Mouse (Mus musculus): Measurements from ENCODE around the gene Elp4.

The Elp4 gene

DNA sequence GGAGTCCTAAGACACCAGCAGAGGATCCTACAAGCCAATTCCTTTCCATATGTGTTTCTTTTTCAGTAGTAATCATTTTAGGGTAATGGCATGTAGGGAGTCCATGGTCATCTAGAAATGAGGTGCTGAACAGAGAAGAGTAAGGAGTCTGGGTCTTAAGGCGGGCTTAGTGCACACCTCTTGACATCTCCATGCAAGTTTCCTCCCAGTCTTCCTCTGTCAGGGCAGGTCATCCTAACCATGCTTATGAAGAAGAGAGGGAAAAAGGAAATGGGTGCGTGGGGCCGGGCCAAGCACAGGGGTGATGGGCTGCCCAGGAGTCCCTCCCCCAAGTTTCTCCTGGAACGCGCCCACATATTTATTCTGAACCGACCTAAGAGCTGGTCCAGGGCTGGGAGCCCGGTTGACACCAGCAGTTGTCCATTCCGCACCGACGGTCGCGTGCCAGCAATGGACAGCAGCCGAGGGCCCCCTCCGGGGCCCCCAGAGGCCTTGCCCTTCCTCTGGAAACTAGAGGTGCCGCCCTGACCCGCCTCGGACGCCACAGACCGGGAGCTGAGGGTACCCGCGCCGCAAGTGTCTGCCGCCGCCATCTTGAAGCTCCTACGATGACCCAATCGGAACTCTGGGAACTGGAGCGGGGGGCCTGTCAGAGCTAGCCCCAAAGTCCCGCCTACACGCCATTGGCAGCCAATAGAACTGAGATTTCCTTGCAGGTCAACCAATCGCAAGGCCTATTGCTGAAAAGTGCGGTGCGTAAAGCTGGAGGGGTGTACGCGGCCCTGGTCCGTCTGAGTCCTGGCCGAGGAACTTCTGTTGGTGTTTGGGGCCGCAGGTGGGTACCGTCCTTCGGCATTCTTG lies at the start of gene Elp4, which contains the start of gene Immp1l:
Gene Elp4 (minus strand): TSS at position 669 of the 861 bp plus-strand sequence.
Gene Immp1l (plus strand): TSS at position 743 of the 861 bp plus-strand sequence.
- peak; percentile 96 for DNase-seq

DNA sequence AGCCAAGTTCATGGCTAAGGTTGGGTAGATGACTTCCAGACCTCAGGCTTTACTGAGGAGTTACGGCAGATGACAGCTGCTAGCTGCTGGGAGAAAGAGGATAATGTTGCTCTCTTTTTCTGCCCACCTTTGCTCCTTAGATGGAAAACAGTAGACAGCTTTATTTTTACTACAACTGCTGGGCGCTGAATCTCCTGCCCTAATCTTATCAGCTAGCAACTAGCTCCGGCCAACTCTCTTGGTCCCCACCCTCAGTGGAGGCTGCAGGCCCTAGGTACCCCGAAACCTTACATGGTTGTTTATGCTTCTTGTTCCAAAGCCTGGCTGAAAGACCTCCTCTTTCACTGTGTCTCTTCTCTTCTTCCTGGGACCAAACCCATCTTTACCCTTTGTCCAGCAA lies 49.5 kb upstream of the Elp4 start:
- no peak for DNase-seq

DNA sequence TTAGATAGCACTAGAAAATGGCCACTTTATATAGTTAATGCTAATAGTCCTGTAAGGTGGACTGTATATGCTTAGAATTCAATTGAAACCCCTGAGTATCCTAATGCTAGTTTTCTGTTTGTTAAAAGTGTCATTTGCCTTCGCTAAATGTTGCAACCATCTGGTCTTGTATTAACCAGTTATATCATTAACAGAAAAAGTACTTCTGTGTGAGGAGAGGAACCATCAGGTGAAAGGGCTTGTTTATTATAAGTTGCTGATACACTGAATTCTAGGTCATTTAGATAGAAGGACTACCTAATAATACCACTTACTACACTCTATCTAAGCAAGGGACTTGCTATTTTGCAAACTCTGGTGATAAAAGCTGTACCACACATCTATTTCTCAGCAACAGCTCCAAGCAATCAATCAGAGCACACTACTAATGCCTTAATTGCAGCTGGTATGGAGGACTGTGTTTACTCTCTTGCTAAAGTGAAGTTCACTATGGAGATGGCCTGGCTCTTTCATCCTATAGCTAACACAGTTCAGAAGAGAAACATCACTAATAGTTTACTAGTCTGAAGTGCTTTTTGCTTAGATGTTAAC lies 47.1 kb upstream of the Elp4 start:
- no peak for DNase-seq

DNA sequence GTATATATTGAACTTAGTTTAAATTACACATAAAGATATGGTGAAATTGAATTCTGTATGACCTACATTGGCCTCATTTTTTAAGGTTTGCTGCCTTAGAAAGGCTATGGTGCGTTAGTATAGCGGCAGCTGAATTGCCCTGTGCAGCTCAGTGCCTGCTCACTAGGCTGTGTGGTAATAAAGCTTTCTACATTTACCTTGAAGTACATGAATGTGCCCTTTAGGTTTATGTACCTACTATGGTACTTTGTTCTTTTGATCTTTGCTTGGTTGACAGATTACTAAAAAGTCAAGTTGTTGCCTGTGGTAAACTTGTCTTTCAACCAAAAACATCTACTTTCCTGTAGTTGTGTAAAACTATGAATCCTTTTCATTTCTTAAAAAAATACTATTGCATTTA lies 45.8 kb upstream of the Elp4 start:
- DNase-seq: no peak

DNA sequence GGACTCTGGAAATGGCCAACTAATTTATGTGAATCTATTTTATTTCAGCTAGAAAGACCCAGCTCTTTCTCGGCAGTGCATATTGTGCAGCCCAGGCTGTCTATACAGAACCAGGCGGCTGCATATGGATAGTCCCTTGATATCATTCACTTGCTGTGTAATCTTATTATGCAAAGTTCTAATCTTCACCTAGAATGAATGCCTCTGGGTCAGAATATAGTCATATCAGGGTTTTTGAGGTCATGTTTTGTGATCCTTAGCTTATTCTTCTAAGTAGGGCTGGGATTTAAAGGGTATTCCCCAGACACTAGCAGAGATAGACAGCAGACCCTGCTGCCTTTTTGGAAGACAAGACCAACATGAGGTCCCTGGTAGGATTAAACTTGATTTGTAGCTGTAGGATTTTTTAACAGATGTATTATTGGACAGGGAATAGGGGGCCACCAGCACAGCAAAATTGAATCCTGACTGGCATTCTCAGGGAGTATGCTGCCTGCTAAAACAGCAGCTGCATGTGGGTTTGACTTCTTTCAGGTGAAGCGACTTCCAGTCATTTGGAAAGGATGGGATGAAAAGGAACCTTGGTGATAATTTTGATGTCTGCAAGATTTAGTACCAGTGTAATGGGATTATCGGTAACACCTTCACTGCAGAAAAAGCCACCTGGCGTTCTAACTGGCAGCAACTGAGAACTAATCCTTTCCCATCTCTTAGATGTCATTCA lies 13.4 kb upstream of the Elp4 start:
- no peak for DNase-seq

DNA sequence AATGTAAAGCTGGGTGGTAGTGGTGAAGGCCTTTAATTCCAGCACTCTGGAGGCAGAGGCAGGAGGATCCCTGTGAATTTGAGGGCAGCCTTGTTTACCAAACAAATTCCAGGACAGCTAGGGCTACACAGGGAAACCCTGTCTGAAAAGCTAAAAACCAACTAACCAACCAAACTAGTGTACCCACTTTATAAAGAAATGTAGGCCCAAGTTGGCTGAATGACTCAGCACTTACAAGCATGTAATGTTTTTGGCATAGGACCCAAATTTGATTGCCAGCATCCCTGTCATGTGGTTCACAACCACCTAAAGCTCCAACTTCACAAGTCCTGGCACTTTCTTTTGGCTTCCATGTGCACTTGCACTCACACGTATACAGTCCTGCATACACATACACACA lies 12.3 kb upstream of the Elp4 start:
- no peak for DNase-seq

DNA sequence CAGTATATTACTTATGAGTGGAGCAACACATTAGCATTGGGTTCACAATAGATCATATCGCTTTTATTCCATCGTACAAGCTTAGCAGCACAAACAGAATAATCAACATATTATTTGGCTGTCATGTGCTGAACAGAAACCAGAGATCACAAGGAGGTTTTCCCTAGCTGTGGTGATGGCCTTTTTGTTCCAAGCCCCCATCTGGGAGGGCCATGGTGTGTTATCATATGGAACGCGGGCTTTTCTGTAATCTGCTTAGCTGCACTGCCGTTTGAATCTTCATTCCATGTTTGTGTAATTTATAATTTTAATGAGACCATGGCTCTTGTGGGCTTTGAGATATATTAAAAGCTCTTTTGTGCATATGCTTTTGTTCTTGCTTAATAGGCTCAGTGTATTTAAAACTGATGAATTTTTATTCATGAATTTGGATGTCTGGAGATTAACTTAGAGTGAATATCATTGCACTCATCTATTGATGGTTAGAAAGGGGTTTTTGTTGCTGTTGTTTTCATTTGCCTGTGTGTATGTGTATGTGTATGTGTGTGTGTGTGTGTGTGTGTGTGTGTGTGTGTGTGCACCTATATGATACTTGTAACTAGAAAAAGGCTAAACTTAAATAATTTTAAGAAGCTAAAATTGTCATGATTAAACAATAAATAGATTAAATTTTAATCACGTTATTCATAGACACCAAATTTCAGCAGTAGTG lies 9.4 kb upstream of the Elp4 start:
- no peak for DNase-seq

DNA sequence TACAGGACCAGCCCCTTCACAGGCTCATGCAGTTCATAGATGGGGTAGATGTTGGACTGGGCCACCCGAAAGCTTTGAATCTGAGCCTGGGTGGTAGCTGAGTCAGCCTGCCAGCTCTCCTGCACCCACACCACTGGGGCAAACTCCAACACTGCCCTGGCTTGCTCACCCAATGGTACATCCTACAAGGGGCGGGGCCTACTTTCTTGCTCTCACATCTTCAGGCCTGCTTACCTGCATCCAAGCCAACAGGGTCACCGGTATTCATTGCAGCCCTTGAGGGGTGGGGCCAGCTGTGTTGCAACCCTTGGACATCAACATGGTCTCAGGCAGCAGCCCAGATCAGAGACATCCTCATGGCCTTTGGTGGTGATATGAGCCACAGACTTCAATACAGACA lies 6.2 kb upstream of the Elp4 start:
- DNase-seq: no peak

DNA sequence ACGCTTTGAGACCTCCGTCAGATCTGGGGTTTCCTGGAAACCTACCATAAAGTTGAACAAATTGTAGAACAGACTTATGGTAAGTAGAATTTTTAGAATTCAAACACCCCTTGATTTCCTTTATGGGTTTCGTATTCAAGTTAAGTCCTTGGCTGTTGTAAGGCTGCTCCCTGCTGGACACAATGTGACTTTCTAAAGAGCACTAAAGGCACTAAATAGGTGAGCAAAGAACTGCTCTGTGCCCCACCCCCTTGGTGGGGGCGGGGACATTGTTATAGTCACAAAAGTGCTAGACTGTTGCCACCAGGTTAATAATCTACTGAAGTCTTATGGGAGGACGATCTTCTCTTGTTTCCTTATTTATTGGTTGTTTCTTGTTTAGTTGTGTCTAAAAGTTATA lies 4.0 kb upstream of the Elp4 start:
- DNase-seq: peak; percentile 42

DNA sequence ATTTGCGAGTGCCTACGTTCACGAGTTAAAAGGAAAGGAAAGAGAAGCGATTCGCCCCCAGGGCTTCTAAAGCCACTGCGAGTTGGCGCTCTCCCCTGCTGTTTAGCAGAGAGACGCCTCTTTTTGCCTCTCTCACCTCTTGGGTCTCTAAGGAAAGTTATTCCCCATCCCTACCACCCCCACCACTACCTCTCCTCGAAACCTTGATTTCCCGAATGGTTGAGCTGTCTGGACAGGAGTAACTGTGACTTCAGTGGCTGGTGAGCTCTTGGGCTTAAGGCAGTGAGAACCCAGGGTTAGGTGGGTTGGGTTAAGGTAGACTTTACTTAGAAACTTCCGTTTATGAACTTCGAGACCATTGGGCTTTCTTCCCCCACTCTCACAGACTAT lies 388 bp upstream of the Elp4 start:
- no peak for DNase-seq

DNA sequence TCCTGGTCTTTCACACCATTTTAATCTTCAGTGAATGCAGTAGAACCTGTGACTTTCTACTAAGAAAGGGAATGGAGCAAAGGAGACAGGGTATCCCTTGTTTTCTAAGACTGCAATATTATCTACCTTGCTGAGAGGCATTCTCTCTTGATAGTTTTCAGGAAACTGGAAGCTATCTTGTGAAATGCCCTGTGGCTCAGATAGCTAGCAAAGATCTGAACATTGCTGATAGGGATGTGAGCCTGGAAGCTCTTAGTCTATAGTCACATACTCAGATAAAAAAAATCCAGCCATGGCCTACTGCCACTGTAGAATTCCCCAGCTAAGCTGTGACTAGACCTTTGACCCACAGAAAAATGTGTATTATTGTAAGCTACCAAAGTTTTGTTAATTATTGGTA lies 13.5 kb downstream of the Elp4 start:
- no peak for DNase-seq

DNA sequence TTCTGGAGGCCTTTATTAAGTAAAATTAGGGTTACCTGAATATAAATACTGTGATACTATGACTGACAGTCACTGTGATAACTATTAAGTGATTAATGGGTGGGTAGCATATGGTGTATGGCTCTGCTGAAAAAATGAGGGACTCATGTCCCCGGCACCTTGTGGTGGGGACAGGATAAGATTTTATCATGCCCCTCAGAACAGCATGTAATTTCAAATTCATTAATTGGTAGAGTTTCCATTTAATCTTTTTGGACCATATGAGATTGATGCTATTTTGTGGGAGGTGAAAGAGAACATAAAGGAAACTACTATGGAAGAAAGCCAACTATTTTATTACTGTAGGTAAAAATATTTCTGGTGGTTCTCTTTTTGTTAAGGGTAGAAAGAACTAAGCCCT lies 31.0 kb downstream of the Elp4 start:
- no peak for DNase-seq

DNA sequence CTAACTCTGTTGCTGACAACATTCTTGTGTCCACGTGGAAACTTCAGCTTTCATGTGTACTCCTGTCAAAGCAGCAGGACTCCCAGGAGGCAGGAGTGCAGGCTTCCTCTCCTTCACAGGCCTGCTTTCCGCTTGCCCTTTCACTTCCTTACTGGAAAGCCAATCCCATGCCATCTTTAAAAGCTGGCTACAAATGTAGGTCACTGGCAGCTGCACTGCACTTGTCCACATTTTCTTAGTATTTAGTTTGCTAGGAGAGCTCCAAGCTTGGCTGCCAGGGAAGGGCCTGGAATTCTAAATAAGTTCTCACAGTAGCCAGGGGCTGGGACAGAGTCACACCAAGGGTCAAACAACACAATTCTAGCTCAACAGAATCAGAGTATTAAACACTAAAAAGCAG lies 49.6 kb downstream of the Elp4 start:
- DNase-seq: no peak

DNA sequence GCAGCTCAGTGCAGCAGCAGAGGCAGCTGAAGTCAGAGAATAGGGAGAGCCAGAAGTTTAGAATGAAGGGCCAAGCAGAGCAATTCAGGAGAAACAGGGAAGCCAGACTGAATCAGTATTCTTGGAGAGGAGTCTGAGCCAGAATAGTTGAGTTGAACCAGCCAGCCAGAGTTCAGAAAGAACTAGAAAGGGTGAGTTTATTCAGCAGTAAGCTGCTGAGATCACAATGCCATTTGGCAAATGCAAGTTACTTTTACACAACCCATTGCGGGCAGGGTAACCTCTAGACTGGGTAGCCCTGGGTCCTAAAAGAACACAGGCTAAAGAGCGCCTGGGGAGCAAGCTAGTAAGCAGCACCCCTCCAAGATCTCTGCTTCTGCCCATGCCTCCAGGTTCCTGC lies 51.4 kb downstream of the Elp4 start:
- no peak for DNase-seq

DNA sequence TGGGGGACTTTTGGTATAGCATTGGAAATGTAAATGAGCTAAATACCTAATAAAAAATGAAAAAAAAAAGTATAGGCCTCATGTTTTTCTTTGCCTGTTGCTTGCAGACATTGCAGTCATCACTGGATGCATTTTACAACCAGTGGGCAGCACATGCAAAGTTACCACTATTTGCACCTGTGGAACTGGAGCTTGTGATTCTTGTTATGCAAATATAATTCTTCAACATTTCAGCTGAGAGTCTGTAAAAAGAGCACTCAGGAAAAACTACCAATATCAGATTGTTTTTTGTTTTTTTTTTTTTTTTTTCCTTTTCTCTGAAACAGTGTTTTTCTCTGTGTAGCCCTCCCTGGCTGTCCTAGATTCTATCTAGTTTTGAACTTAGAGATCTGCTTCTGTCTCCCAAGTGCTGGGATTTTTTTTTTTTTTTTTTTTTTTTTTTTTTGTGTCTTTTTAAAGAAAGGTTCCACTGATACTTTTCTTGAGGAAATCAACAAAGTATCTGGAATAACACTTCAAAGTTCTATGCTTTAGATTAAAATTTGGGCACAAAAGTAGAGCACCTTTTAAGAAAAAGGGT lies 52.6 kb downstream of the Elp4 start:
- DNase-seq: no peak

DNA sequence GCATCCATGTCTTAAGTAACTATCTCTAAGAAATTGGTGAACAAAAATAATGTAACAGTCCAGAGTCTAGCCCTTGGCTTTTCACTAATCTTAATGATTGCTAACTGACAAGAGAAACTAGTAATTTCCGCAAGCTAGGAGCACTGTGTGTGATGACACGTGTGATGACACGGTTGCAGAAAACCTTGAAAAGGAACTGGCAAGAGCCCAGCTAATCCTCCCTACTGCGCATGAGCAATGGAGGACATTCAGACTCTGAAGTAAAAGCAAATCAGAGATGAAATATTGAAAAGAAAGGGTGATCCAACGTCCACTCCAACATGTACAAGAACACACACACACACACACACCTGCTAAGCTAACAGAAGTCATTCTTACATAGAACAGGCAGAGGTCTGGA lies 61.2 kb downstream of the Elp4 start:
- DNase-seq: no peak

DNA sequence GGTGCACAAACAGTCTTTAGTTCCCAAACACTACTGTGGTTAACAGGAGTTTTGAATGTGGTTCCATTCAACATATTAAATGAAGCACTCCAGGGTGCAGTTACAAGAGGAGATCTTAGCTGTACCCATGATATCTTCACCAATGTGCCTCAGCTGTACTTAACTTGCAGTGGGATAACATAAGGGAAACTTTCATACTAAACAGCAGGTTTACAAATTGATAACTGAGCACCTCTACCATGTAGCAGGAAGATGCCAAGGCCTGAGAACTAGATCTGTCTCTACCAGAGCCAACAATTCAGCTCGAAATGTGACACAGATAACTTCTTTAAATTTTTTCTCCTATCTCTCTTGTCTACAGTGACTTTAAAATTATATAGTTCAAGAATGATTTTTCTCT lies 86.4 kb downstream of the Elp4 start:
- DNase-seq: no peak

DNA sequence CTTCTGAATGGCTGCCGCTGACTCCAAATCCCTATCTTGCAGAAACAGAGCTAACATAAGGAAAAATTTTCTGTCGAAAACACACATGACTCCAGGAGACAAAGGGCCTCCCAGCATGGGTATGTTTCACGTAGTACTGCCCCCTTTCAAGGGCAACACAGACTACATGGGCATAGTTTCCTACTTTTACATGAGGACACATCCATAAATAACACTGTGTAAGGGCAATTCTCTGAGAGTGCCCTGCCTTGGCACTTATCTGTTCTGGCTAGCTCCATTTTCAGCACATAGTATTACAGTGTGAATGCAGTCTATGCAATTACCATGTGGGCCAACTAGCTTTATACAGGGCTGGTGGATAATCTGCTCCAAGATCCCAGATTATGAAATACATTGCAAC lies 89.2 kb downstream of the Elp4 start:
- no peak for DNase-seq

DNA sequence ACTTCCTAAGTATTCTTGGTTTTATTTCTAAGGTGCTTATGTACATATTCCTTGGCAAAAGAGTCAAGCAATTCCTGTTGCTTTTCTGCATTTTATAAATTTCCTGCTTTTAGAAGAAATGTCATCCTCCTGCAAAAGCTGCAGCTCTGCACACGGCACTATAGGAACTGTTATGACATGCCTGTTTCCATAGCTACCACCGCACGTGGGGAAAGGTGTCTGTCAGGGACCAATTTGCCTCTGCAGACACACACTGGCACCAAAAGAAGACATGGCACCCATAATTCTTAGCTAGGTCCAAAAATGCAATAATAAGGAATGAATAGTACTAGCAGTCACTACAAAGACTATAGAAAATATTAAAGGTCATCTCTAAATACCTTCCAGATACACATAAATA lies 91.3 kb downstream of the Elp4 start:
- DNase-seq: no peak

DNA sequence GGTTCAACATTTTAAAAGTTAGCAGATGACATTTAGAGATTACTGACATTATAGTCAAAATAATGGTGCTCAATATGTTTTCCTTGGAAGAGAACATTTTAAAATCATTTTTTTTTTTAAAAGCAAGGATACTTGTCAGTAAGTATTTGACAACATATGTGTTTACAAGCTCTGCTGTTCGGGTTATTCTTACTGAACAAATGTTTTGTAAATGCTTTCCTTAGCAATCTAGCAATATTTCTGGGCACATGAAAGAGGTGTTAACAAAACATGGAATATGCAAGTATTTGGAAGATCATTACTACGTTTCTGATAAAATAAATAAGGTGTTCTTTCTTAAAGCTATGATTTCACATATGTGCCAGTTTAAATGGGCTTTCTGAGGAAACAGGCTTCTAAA lies 94.1 kb downstream of the Elp4 start:
- no peak for DNase-seq

DNA sequence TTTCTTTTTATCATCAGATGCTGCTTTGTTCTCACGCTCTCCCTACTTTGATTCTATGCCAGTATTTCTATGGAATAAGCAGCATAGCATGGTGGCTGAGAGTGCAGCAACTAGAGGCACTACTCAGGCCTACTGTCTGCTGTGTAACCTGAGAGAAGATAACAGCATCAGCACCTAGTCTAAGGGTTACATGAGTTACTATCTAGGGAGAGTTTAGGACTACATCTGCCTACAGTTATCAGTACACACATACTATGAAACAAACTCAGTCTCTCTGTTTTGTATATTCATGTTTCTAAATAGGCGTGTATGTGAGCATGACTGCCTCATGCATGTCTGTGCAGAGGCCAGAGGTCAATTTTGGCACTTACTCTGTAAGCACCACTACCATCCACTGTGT lies 97.8 kb downstream of the Elp4 start:
- no peak for DNase-seq

DNA sequence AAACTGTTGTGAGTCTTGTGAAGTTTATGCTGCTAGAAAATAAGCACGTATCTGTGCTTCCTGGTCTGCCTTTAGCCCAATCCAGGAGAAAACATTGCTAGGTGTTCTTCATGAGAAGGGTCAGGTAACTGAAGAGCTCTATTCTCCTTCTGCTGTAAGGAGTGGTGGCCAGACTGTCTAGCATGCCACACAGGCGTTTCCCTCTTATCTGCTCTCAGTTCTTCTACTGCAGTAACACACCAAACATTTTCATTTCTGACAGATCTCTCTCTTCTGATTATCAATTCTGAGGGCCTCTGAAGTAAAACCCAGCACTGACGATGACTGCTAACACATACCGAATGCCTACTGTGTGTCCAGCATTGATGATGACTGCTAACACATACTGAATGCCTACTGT lies 98.3 kb downstream of the Elp4 start:
- DNase-seq: no peak

DNA sequence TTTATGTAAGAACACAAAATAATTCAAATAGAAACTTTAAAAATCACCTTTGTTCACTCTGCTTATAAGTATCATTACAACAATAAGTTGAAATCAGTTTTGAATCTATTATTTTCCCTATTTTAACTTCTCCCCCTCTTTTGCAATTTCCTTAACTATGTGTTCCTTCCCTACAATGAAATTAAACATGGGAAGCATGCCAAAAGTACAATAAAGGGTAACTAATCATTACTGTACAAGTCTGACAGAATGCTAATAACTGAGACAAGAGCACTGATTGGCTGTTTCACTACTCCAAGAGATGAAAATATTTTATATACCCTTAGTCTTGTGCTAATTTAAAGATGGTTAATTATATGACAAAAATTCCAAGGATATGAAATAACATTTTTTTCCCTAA lies 99.2 kb downstream of the Elp4 start:
- DNase-seq: no peak
